Mouse (Mus musculus): ENCODE results near the gene Gm45808. TPM values are rescaled to one million over a fixed set of nuclear protein-coding genes. Genes with fewer than 3 reads are reported as not detected.
"Not testable (repeated sequence)": the region's sequence is repeated elsewhere in the genome, so short reads cannot be mapped to it uniquely, and the experiment has no call there.

Gene Gm45808
- not detected in 2 replicates for polyA plus RNA-seq (2014; fragmentation: Nextera tagmentation; extraction: Ambion mirVana)

DNA sequence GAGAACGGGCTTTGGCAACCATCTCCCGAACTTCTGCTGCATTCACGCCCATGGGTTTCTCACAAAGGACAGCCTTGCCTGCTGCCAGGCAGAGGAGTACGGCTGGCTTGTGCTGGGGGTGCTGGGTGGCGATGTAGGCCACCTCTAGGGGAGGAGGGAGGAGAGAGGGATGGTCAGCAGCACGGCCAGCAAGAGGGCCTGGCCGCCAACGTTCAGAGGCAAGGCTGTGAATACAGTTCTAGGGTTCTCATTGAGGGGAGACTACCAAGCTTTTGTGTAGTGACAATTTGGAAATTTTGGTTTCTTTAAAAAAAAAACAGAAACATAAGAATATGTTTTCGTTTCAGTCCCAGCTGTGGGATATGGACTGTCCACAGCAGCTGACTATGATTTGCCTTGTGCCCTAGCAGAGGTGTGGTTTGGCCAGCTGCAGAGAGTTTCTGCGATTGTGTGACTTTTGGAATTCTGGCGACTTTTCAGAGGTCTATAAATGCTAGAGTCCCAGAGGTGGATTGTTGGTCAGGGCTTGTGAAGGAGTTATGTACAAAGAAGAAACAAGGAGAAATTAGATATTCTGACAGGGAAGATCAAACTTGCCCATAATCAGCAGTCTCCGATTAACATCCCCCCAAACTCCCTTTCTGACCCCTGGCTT lies at the start of gene Gm45808:
Gene Gm45808 (minus strand): TSS at position 51 of the 655 bp plus-strand sequence.
- Histone ChIP-seq H3K4me1 (ENCODE audit: control insufficient read depth, insufficient read depth, low read length) (no peaks in the 10 kb centered on the region; the same call in 1 of the 2 replicates), H3K9ac (ENCODE audit: low read length) (no peak within 1 kb of the TSS), H3K27me3 (replicated peaks; ENCODE audit: control insufficient read depth, insufficient read depth, low read length) (no peaks in the 10 kb centered on the region), H3K9me3 (replicated peaks; ENCODE audit: control insufficient read depth, low read length) (no peaks in the 10 kb centered on the region), H3K27ac (ENCODE audit: low read depth, low read length) (no peak within 1 kb of the TSS), H3K4me2 (ENCODE audit: low read length) (no peak within 1 kb of the TSS), H3K36me3 (ENCODE audit: control insufficient read depth, insufficient read depth, low read length) (peaks cover under 1% of the 10 kb centered on the region; the same call in 1 of the 2 replicates), H3K4me3 (ENCODE audit: low read depth, low read length) (no peak within 1 kb of the TSS)
- 77% methylated on average over 12 of the region's 12 CpGs for WGBS
- DNase-seq (ENCODE audit: low spot score) = no peak
- no peak for ATAC-seq

DNA sequence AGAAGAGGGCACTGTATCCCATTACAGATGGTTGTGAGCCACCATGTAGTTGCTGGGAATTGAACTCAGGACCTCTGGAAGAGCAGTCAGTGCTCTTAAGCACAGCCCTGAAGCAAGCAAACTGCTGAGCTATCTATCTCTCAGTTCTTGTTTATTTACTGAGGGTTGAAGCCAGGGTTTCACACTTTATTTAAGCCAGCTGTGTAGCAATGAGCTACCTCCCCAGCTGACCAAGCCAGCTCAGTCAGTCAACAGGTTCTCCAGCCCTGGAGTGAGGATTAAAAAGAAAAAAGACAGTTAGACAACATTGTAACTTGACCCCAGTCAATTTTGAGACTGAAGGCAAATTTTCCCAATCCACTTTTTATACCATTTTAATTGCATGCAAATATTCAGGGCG lies 49.1 kb upstream of the Gm45808 start:
- no peak for ATAC-seq
- H3K36me3 ChIP-seq (ENCODE audit: control insufficient read depth, insufficient read depth, low read length) = no peaks in the 10 kb centered on the region
- WGBS = 67% methylated on average over 1 of the region's 1 CpGs
- no peak overlapping the region for H3K4me2 ChIP-seq (ENCODE audit: low read length)
- H3K27ac ChIP-seq (ENCODE audit: low read depth, low read length) = no peak overlapping the region
- no peaks in the 10 kb centered on the region for H3K9me3 ChIP-seq (replicated peaks; ENCODE audit: control insufficient read depth, low read length)
- H3K9ac ChIP-seq (ENCODE audit: low read length) = no peak overlapping the region
- H3K4me1 ChIP-seq (ENCODE audit: control insufficient read depth, insufficient read depth, low read length) = peaks cover 4% of the 10 kb centered on the region; the same call in 1 of the 2 replicates
- no peak for DNase-seq (ENCODE audit: low spot score)
- H3K4me3 ChIP-seq (ENCODE audit: low read depth, low read length) = no peak overlapping the region
- H3K27me3 ChIP-seq (replicated peaks; ENCODE audit: control insufficient read depth, insufficient read depth, low read length) = no peaks in the 10 kb centered on the region

GRCm38 (mm10) chr7:45530643-45531042 lies 44.0 kb upstream of the Gm45808 start:
- no peak overlapping the region for H3K27ac ChIP-seq (ENCODE audit: low read depth, low read length)
- 80% methylated on average over 2 of the region's 2 CpGs for WGBS
- no peaks in the 10 kb centered on the region for H3K27me3 ChIP-seq (replicated peaks; ENCODE audit: control insufficient read depth, insufficient read depth, low read length)
- H3K9me3 ChIP-seq (replicated peaks; ENCODE audit: control insufficient read depth, low read length) = no peaks in the 10 kb centered on the region
- no peak overlapping the region for H3K9ac ChIP-seq (ENCODE audit: low read length)
- no peak for ATAC-seq
- DNase-seq (ENCODE audit: low spot score) = no peak
- H3K4me1 ChIP-seq (ENCODE audit: control insufficient read depth, insufficient read depth, low read length) = peaks cover under 1% of the 10 kb centered on the region; the same call in 1 of the 2 replicates
- no peak overlapping the region for H3K4me2 ChIP-seq (ENCODE audit: low read length)
- H3K4me3 ChIP-seq (ENCODE audit: low read depth, low read length) = no peak overlapping the region
- H3K36me3 ChIP-seq (ENCODE audit: control insufficient read depth, insufficient read depth, low read length) = no peaks in the 10 kb centered on the region

GRCm38 (mm10) chr7:45529461-45529860 lies 42.9 kb upstream of the Gm45808 start:
- 24% methylated on average over 6 of the region's 6 CpGs for WGBS
- H3K4me2 ChIP-seq (ENCODE audit: low read length) = no peak overlapping the region
- peaks cover 6% of the 10 kb centered on the region for H3K4me1 ChIP-seq (ENCODE audit: control insufficient read depth, insufficient read depth, low read length)
- no peaks in the 10 kb centered on the region for H3K36me3 ChIP-seq (ENCODE audit: control insufficient read depth, insufficient read depth, low read length)
- H3K9me3 ChIP-seq (replicated peaks; ENCODE audit: control insufficient read depth, low read length) = no peaks in the 10 kb centered on the region
- H3K9ac ChIP-seq (ENCODE audit: low read length) = no peak overlapping the region
- no peak overlapping the region for H3K4me3 ChIP-seq (ENCODE audit: low read depth, low read length)
- ATAC-seq (no peak), DNase-seq (ENCODE audit: low spot score) (no peak)
- no peaks in the 10 kb centered on the region for H3K27me3 ChIP-seq (replicated peaks; ENCODE audit: control insufficient read depth, insufficient read depth, low read length)
- H3K27ac ChIP-seq (ENCODE audit: low read depth, low read length) = no peak overlapping the region

- ATAC-seq; H3K9me3 ChIP-seq (replicated peaks; ENCODE audit: control insufficient read depth, low read length); H3K4me3 ChIP-seq (ENCODE audit: low read depth, low read length); H3K9ac ChIP-seq (ENCODE audit: low read length); H3K36me3 ChIP-seq (ENCODE audit: control insufficient read depth, insufficient read depth, low read length); H3K4me1 ChIP-seq (ENCODE audit: control insufficient read depth, insufficient read depth, low read length); H3K4me2 ChIP-seq (ENCODE audit: low read length); H3K27me3 ChIP-seq (replicated peaks; ENCODE audit: control insufficient read depth, insufficient read depth, low read length); H3K27ac ChIP-seq (ENCODE audit: low read depth, low read length); DNase-seq (ENCODE audit: low spot score): not testable (repeated sequence)
- 92% methylated on average over 6 of the region's 6 CpGs for WGBS
These were observed 40.6 kb upstream of the Gm45808 start for GRCm38 (mm10) chr7:45527169-45527568.

DNA sequence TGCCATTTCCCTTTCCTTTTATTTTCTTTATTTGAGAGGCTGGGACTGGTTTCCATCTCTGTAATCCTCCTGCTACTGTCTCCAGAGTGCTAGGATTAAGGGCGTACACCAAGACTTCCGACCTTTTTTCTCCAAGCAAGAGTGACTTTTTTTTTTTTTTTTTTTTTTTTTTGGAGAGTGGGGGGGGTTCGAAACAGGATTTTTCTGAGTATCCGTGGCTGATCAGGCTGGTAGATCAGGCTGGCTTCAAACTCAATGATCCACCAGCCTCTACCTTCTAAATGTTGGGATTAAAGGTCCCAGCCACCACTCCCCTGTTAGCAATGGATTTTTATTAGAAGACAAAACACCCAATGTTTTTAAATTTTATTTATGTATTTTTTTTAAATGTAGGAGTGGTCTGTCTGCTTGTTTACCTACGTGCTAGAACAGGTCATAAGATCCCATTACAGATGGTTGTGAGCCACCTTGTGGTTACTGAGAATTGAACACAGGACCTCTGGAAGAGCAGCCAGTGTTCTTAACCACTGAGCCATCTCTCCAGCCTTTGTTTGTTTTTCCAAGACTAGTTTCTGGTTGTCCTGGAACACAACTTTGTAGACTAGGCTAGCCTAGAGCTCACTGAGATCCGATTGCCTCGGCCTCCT lies 40.0 kb upstream of the Gm45808 start:
- Histone ChIP-seq H3K4me1 (ENCODE audit: control insufficient read depth, insufficient read depth, low read length) (peaks cover 6% of the 10 kb centered on the region), H3K27me3 (replicated peaks; ENCODE audit: control insufficient read depth, insufficient read depth, low read length) (no peaks in the 10 kb centered on the region), H3K9ac (ENCODE audit: low read length) (peak overlapping the region; percentile 82), H3K9me3 (replicated peaks; ENCODE audit: control insufficient read depth, low read length) (no peaks in the 10 kb centered on the region), H3K4me2 (ENCODE audit: low read length) (peak overlapping the region; percentile 95), H3K27ac (ENCODE audit: low read depth, low read length) (no peak overlapping the region), H3K36me3 (ENCODE audit: control insufficient read depth, insufficient read depth, low read length) (no peaks in the 10 kb centered on the region), H3K4me3 (ENCODE audit: low read depth, low read length) (peak overlapping the region; percentile 67)
- DNase-seq (ENCODE audit: low spot score) (no peak), ATAC-seq (no peak)
- WGBS = 24% methylated on average over 7 of the region's 7 CpGs

- H3K9ac ChIP-seq (ENCODE audit: low read length) = peak within 1 kb of the TSS; percentile 82
- H3K36me3 ChIP-seq (ENCODE audit: control insufficient read depth, insufficient read depth, low read length) = no peaks in the 10 kb centered on the region
- peak within 1 kb of the TSS; percentile 55 for H3K27ac ChIP-seq (ENCODE audit: low read depth, low read length)
- H3K9me3 ChIP-seq (replicated peaks; ENCODE audit: control insufficient read depth, low read length) = no peaks in the 10 kb centered on the region
- H3K4me3 ChIP-seq (ENCODE audit: low read depth, low read length) = peak within 1 kb of the TSS; percentile 67
- peaks cover 6% of the 10 kb centered on the region for H3K4me1 ChIP-seq (ENCODE audit: control insufficient read depth, insufficient read depth, low read length)
- peak; percentile 70 for ATAC-seq
- H3K27me3 ChIP-seq (replicated peaks; ENCODE audit: control insufficient read depth, insufficient read depth, low read length) = no peaks in the 10 kb centered on the region
- H3K4me2 ChIP-seq (ENCODE audit: low read length) = peak within 1 kb of the TSS; percentile 95
- WGBS = under 1% methylated on average over 54 of the region's 54 CpGs
- peak; percentile 92 for DNase-seq (ENCODE audit: low spot score)
These were observed 39.3 kb upstream of the Gm45808 start, which contains the start of the genes Ppp1r15a and Plekha4 for GRCm38 (mm10) chr7:45525809-45526473. Gene Ppp1r15a (minus strand): TSS chr7:45526268. Gene Plekha4 (plus strand): TSS chr7:45526330.

GRCm38 (mm10) chr7:45524841-45525621 lies 38.4 kb upstream of the Gm45808 start:
- ATAC-seq (0 out of 2 replicates have a peak, but pooled peaks have one; percentile 2), DNase-seq (ENCODE audit: low spot score) (no peak)
- no peaks in the 10 kb centered on the region for H3K9me3 ChIP-seq (replicated peaks; ENCODE audit: control insufficient read depth, low read length)
- H3K27ac ChIP-seq (ENCODE audit: low read depth, low read length) = no peak overlapping the region
- H3K9ac ChIP-seq (ENCODE audit: low read length) = peak overlapping the region; percentile 82
- peak overlapping the region; percentile 95 for H3K4me2 ChIP-seq (ENCODE audit: low read length)
- 37% methylated on average over 12 of the region's 12 CpGs for WGBS
- H3K27me3 ChIP-seq (replicated peaks; ENCODE audit: control insufficient read depth, insufficient read depth, low read length) = no peaks in the 10 kb centered on the region
- H3K4me1 ChIP-seq (ENCODE audit: control insufficient read depth, insufficient read depth, low read length) = peaks cover 6% of the 10 kb centered on the region
- no peaks in the 10 kb centered on the region for H3K36me3 ChIP-seq (ENCODE audit: control insufficient read depth, insufficient read depth, low read length)
- H3K4me3 ChIP-seq (ENCODE audit: low read depth, low read length) = peak overlapping the region; percentile 67

Data from forebrain, embryonic 14.5 days (tissue).